Mouse (Mus musculus) hindbrain, embryonic 12.5 days (tissue): ENCODE measurements around the gene Trappc10. TPM values are rescaled to one million over a fixed set of nuclear protein-coding genes. Genes with fewer than 3 reads are reported as not detected.

Experiments
- ATAC-seq: fragments of 200-750 bp; cut with Nextera tagmentation; 2 replicates; pipeline ENCODE4 v1.8.0; 2017; ENCODE audit warnings: moderate TSS enrichment; ENCODE audit not compliant: low FRiP score
- H3K27ac ChIP-seq: fragments of 300-500 bp; sonication (generic); 2 replicates; pipeline ENCODE4 v1.5.1; 2016; ENCODE audit warnings: mild to moderate bottlenecking
- H3K27me3 ChIP-seq: fragments of 300-500 bp; sonication (generic); 2 replicates; pipeline ENCODE4 v1.6.1; 2016; ENCODE audit warnings: mild to moderate bottlenecking
- H3K36me3 ChIP-seq: fragments of 300-500 bp; sonication (generic); 2 replicates; pipeline ENCODE4 v1.6.1; 2016; ENCODE audit warnings: mild to moderate bottlenecking
- H3K4me1 ChIP-seq: fragments of 300-500 bp; sonication (generic); 2 replicates; pipeline ENCODE4 v1.6.1; 2016
- H3K4me2 ChIP-seq: fragments of 300-500 bp; sonication (generic); replicated peaks from 2 replicates; pipeline ENCODE4 v1.6.1; 2016; ENCODE audit warnings: mild to moderate bottlenecking
- H3K4me3 ChIP-seq: fragments of 300-500 bp; sonication (generic); 2 replicates; pipeline ENCODE4 v1.5.1; 2016; ENCODE audit warnings: mild to moderate bottlenecking
- H3K9ac ChIP-seq: fragments of 300-500 bp; sonication (generic); 2 replicates; pipeline ENCODE4 v1.6.1; 2016; ENCODE audit warnings: mild to moderate bottlenecking, moderate library complexity
- H3K9me3 ChIP-seq: fragments of 300-500 bp; sonication (generic); replicated peaks from 2 replicates; pipeline ENCODE4 v1.6.1; 2016; ENCODE audit warnings: mild to moderate bottlenecking
- WGBS: fragments of 180-500 bp; shearing (Covaris S2); methylation state at CpG from one replicate; pipeline ENCODE4 v1.1.7; 2016; 5-methylcytosine and 5-hydroxymethylcytosine counted together
- polyA plus RNA-seq: library from polyadenylated mRNA; unstranded; fragments of >200 nt; fragmentation: Nextera tagmentation; extraction: Ambion mirVana; gene quantifications from 2 replicates; pipeline ENCODE4 v1.2.1, GENCODE M21; 2016

Gene Trappc10
- polyA plus RNA-seq, 1 experiment from 2014 or later = 26.0 TPM

GRCm38 (mm10) chr10:78143727-78144505 lies 100.5 kb downstream of the Trappc10 start:
- ATAC-seq = no peak
- WGBS = 63% methylated on average over 8 of the region's 8 CpGs

GRCm38 (mm10) chr10:78140843-78141242 lies 103.6 kb downstream of the Trappc10 start:
- H3K4me2 ChIP-seq = no peak overlapping the region
- no peaks in the 10 kb centered on the region for H3K27me3 ChIP-seq
- no peak overlapping the region for H3K27ac ChIP-seq
- no peaks in the 10 kb centered on the region for H3K36me3 ChIP-seq
- no peaks in the 10 kb centered on the region for H3K4me1 ChIP-seq
- no peaks in the 10 kb centered on the region for H3K9me3 ChIP-seq
- no peak for ATAC-seq
- no peak overlapping the region for H3K4me3 ChIP-seq
- WGBS = 86% methylated on average over 3 of the region's 3 CpGs
- H3K9ac ChIP-seq = no peak overlapping the region

More at GRCm38 (mm10) chr10:78143727-78144505, 100.5 kb downstream of the Trappc10 start:
- Histone ChIP-seq H3K4me3 (no peak overlapping the region), H3K27me3 (no peaks in the 10 kb centered on the region; the same call in 1 of the 2 replicates), H3K4me1 (no peaks in the 10 kb centered on the region), H3K27ac (no peak overlapping the region), H3K36me3 (no peaks in the 10 kb centered on the region), H3K4me2 (no peak overlapping the region), H3K9me3 (no peaks in the 10 kb centered on the region), H3K9ac (no peak overlapping the region)

- H3K4me1 ChIP-seq = peaks cover 4% of the 10 kb centered on the region
- no peak overlapping the region for H3K27ac ChIP-seq
- WGBS = 83% methylated on average over 1 of the region's 1 CpGs
- H3K36me3 ChIP-seq = no peaks in the 10 kb centered on the region
- no peak overlapping the region for H3K4me3 ChIP-seq
- no peaks in the 10 kb centered on the region for H3K27me3 ChIP-seq
- no peaks in the 10 kb centered on the region for H3K9me3 ChIP-seq
- no peak overlapping the region for H3K9ac ChIP-seq
- no peak overlapping the region for H3K4me2 ChIP-seq
- ATAC-seq = no peak
Measured at GRCm38 (mm10) chr10:78140251-78140600, 104.2 kb downstream of the Trappc10 start.

GRCm38 (mm10) chr10:78139572-78140250 lies 104.7 kb downstream of the Trappc10 start:
- Histone ChIP-seq H3K4me3 (no peak overlapping the region), H3K9me3 (no peaks in the 10 kb centered on the region), H3K27me3 (no peaks in the 10 kb centered on the region), H3K36me3 (no peaks in the 10 kb centered on the region), H3K4me2 (no peak overlapping the region), H3K27ac (no peak overlapping the region), H3K4me1 (peaks cover 9% of the 10 kb centered on the region), H3K9ac (no peak overlapping the region)
- no peak for ATAC-seq
- WGBS = 73% methylated on average over 11 of the region's 11 CpGs

- Histone ChIP-seq H3K27me3 (no peaks in the 10 kb centered on the region), H3K4me2 (no peak overlapping the region), H3K9ac (no peak overlapping the region), H3K27ac (no peak overlapping the region), H3K36me3 (no peaks in the 10 kb centered on the region), H3K4me3 (no peak overlapping the region), H3K9me3 (no peaks in the 10 kb centered on the region), H3K4me1 (peaks cover 9% of the 10 kb centered on the region)
- ATAC-seq = no peak
- WGBS = 65% methylated on average over 14 of the region's 14 CpGs
Measured at GRCm38 (mm10) chr10:78138812-78139523, 105.5 kb downstream of the Trappc10 start.

- 93% methylated on average over 3 of the region's 3 CpGs for WGBS
- no peak for ATAC-seq
Measured at GRCm38 (mm10) chr10:78137191-78137590, 107.2 kb downstream of the Trappc10 start.

More at GRCm38 (mm10) chr10:78137191-78137590, 107.2 kb downstream of the Trappc10 start:
- H3K4me2 ChIP-seq = no peak overlapping the region
- H3K36me3 ChIP-seq = no peaks in the 10 kb centered on the region
- H3K4me1 ChIP-seq = peaks cover 9% of the 10 kb centered on the region
- H3K4me3 ChIP-seq = no peak overlapping the region
- no peak overlapping the region for H3K27ac ChIP-seq
- no peaks in the 10 kb centered on the region for H3K9me3 ChIP-seq
- H3K9ac ChIP-seq = no peak overlapping the region
- no peaks in the 10 kb centered on the region for H3K27me3 ChIP-seq

Other genes starting within 250 kb of the Trappc10 start
- gene Pfkl, start 234.6 kb downstream of the Trappc10 start, polyA plus RNA-seq = 118 and 132 TPM in 2 replicates
- gene Dnmt3l, start 202.7 kb downstream of the Trappc10 start, polyA plus RNA-seq = 0.48 TPM in 1 of 2 replicates, not detected in the other
- 0.20 and 0.23 TPM in 2 replicates for gene Aire, start 201.0 kb downstream of the Trappc10 start, polyA plus RNA-seq
- 1.2 and 1.8 TPM in 2 replicates for gene Icosl, start 175.3 kb downstream of the Trappc10 start, polyA plus RNA-seq
- 20.1 and 24.4 TPM in 2 replicates for gene D10Jhu81e, start 74.9 kb downstream of the Trappc10 start, polyA plus RNA-seq
- gene Pwp2, start 59.5 kb downstream of the Trappc10 start, polyA plus RNA-seq = 20.9 and 21.2 TPM in 2 replicates
- 59.2 and 59.7 TPM in 2 replicates for gene Agpat3, start 107.8 kb upstream of the Trappc10 start, polyA plus RNA-seq
- 339 and 343 TPM in 2 replicates for gene Rrp1, start 168.4 kb upstream of the Trappc10 start, polyA plus RNA-seq
- 127 and 138 TPM in 2 replicates for gene Cstb, start 181.0 kb upstream of the Trappc10 start, polyA plus RNA-seq
- 12.2 and 13.0 TPM in 2 replicates for gene Pdxk, start 220.3 kb upstream of the Trappc10 start, polyA plus RNA-seq